In genomic region chr13:55640480-55640879, GRCm38 (mm10) we compare ENCODE assay signal across 8 mouse cellular contexts. TPM values are rescaled to one million over a fixed set of nuclear protein-coding genes. Genes with fewer than 3 reads are reported as not detected.
DNase-seq lines count a peak whose midpoint lies in the region; ATAC-seq lines count a peak whose summit lies in the region.
"Not testable (repeated sequence)": the region's sequence is repeated elsewhere in the genome, so short reads cannot be mapped to it uniquely, and the experiment has no call there.

No protein-coding gene starts in this region.

- not testable (repeated sequence) for H3K9me3 ChIP-seq in hindbrain, embryonic 10.5 days

- ATAC-seq in frontal cortex, adult (ENCODE audit: low TSS enrichment), result peak; percentile 38; the same call in 1 of the 2 replicates

- peaks cover 15% of the 10 kb centered on the region for H3K4me1 ChIP-seq in hindbrain, embryonic 10.5 days (replicated peaks)

- H3K4me3 ChIP-seq in hindbrain, embryonic 10.5 days, result not testable (repeated sequence)

- H3K27ac ChIP-seq in hindbrain, embryonic 10.5 days, result not testable (repeated sequence)

- DNase-seq in Muller cell, postnatal 12 days (ENCODE audit: inconsistent ontology term), result peak; percentile 77
- DNase-seq in cerebellum, adult 8-10 months, result peak; percentile 67
- peak; percentile 77 for DNase-seq in hindbrain, embryonic 10.5 days (ENCODE audit: low spot score)
- peak; percentile 80 to 93 for DNase-seq in layer of hippocampus, postnatal 25 days (ENCODE audit: extremely low spot score in 1 of 2, low spot score in 1 of 2)
- DNase-seq in lung, postnatal 25 days (ENCODE audit: low spot score), result peak; percentile 71
- peak; percentile 49 for DNase-seq in right cerebral cortex, adult 18-20 months
- DNase-seq in urinary bladder, adult 18-20 months (ENCODE audit: low spot score in 2 of 2), result peak; percentile 59 to 78

- 56% methylated on average over 8 of the region's 8 CpGs for WGBS in hindbrain, embryonic 10.5 days

- H3K36me3 ChIP-seq in hindbrain, embryonic 10.5 days, result peaks cover 81% of the 10 kb centered on the region

- H3K27me3 ChIP-seq in hindbrain, embryonic 10.5 days (ENCODE audit: insufficient read depth, poor library complexity, severe bottlenecking), result not testable (repeated sequence)

RNA-seq across cellular contexts. Expression of gene Ddx46, which starts 5.7 kb away (rescaled TPM):
- polyA plus RNA-seq in hindbrain, embryonic 10.5 days (2016; fragmentation: Nextera tagmentation; extraction: Ambion mirVana), result 27.1 and 38.2 TPM in 2 replicates
- 10 to 100 TPM; 41.6 to 55.5 TPM for total RNA-seq in layer of hippocampus, postnatal 25 days (2021)

RNA-seq across cellular contexts. Expression of gene Caml, which starts 17.7 kb away (rescaled TPM):
- 55.0 and 60.9 TPM in 2 replicates for polyA plus RNA-seq in hindbrain, embryonic 10.5 days (2016; fragmentation: Nextera tagmentation; extraction: Ambion mirVana)
- total RNA-seq in layer of hippocampus, postnatal 25 days (2021), result 10 to 100 TPM; 47.9 to 49.0 TPM

RNA-seq across cellular contexts. Expression of gene B4galt7, which starts 40.8 kb away (rescaled TPM):
- 32.2 and 39.9 TPM in 2 replicates for polyA plus RNA-seq in hindbrain, embryonic 10.5 days (2016; fragmentation: Nextera tagmentation; extraction: Ambion mirVana)
- 10 to 100 TPM; 26.0 to 26.7 TPM for total RNA-seq in layer of hippocampus, postnatal 25 days (2021)

RNA-seq across cellular contexts. Expression of gene B230219D22Rik, which starts 52.4 kb away (rescaled TPM):
- polyA plus RNA-seq in hindbrain, embryonic 10.5 days (2016; fragmentation: Nextera tagmentation; extraction: Ambion mirVana), result 42.2 and 50.0 TPM in 2 replicates
- 10 to 100 TPM; 79.8 to 81.6 TPM for total RNA-seq in layer of hippocampus, postnatal 25 days (2021)
